Mouse (Mus musculus): ENCODE measurements around the gene Cmc1. TPM values are rescaled to one million over a fixed set of nuclear protein-coding genes. Genes with fewer than 3 reads are reported as not detected.
A peak's percentile ranks its signal among the peaks of the same experiment; 100 is the strongest.

Cmc1 gene
- total RNA-seq (2014; fragmentation: Nextera tagmentation) (52.2 and 70.7 TPM in 2 replicates), total RNA-seq (2017) (84.5 and 129 TPM in 2 replicates)

- ATAC-seq (replicated peaks; ENCODE audit: low FRiP score, low TSS enrichment, poor library complexity, severe bottlenecking) = peak; percentile 85
Observed at GRCm38 (mm10) chr9:118149407-118150402, at the start of gene Cmc1. Gene Cmc1, minus strand, starts transcription at chr9:118150177.

GRCm38 (mm10) chr9:118198557-118198956 lies 48.6 kb upstream of the Cmc1 start:
- no peak for ATAC-seq (replicated peaks; ENCODE audit: low FRiP score, low TSS enrichment, poor library complexity, severe bottlenecking)

GRCm38 (mm10) chr9:118196661-118197390 lies 46.8 kb upstream of the Cmc1 start:
- ATAC-seq (replicated peaks; ENCODE audit: low FRiP score, low TSS enrichment, poor library complexity, severe bottlenecking) = no peak

GRCm38 (mm10) chr9:118193263-118193662 lies 43.3 kb upstream of the Cmc1 start:
- ATAC-seq (replicated peaks; ENCODE audit: low FRiP score, low TSS enrichment, poor library complexity, severe bottlenecking) = no peak

- ATAC-seq (replicated peaks; ENCODE audit: low FRiP score, low TSS enrichment, poor library complexity, severe bottlenecking) = no peak
Observed at GRCm38 (mm10) chr9:118191276-118191675, 41.3 kb upstream of the Cmc1 start.

- no peak for ATAC-seq (replicated peaks; ENCODE audit: low FRiP score, low TSS enrichment, poor library complexity, severe bottlenecking)
Observed at GRCm38 (mm10) chr9:118188374-118188773, 38.4 kb upstream of the Cmc1 start.

- ATAC-seq (replicated peaks; ENCODE audit: low FRiP score, low TSS enrichment, poor library complexity, severe bottlenecking) = no peak
Observed at GRCm38 (mm10) chr9:118187420-118187819, 37.4 kb upstream of the Cmc1 start.

- no peak for ATAC-seq (replicated peaks; ENCODE audit: low FRiP score, low TSS enrichment, poor library complexity, severe bottlenecking)
Observed at GRCm38 (mm10) chr9:118186776-118187175, 36.8 kb upstream of the Cmc1 start.

GRCm38 (mm10) chr9:118179136-118180025 lies 29.4 kb upstream of the Cmc1 start:
- ATAC-seq (replicated peaks; ENCODE audit: low FRiP score, low TSS enrichment, poor library complexity, severe bottlenecking) = no peak

- no peak for ATAC-seq (replicated peaks; ENCODE audit: low FRiP score, low TSS enrichment, poor library complexity, severe bottlenecking)
Observed at GRCm38 (mm10) chr9:118176687-118177086, 26.7 kb upstream of the Cmc1 start.

GRCm38 (mm10) chr9:118175411-118175810 lies 25.4 kb upstream of the Cmc1 start:
- ATAC-seq (replicated peaks; ENCODE audit: low FRiP score, low TSS enrichment, poor library complexity, severe bottlenecking) = no peak

GRCm38 (mm10) chr9:118173086-118173485 lies 23.1 kb upstream of the Cmc1 start:
- no peak for ATAC-seq (replicated peaks; ENCODE audit: low FRiP score, low TSS enrichment, poor library complexity, severe bottlenecking)

GRCm38 (mm10) chr9:118168544-118168943 lies 18.6 kb upstream of the Cmc1 start:
- ATAC-seq (replicated peaks; ENCODE audit: low FRiP score, low TSS enrichment, poor library complexity, severe bottlenecking) = peak; percentile 92

- ATAC-seq (replicated peaks; ENCODE audit: low FRiP score, low TSS enrichment, poor library complexity, severe bottlenecking) = no peak
Observed at GRCm38 (mm10) chr9:118167606-118168005, 17.6 kb upstream of the Cmc1 start.

- no peak for ATAC-seq (replicated peaks; ENCODE audit: low FRiP score, low TSS enrichment, poor library complexity, severe bottlenecking)
Observed at GRCm38 (mm10) chr9:118161536-118161935, 11.6 kb upstream of the Cmc1 start.

- ATAC-seq (replicated peaks; ENCODE audit: low FRiP score, low TSS enrichment, poor library complexity, severe bottlenecking) = peak; percentile 92
Observed at GRCm38 (mm10) chr9:118159936-118160335, 10.0 kb upstream of the Cmc1 start.

- no peak for ATAC-seq (replicated peaks; ENCODE audit: low FRiP score, low TSS enrichment, poor library complexity, severe bottlenecking)
Observed at GRCm38 (mm10) chr9:118158201-118158600, 8.2 kb upstream of the Cmc1 start.

GRCm38 (mm10) chr9:118157234-118157633 lies 7.3 kb upstream of the Cmc1 start:
- ATAC-seq (replicated peaks; ENCODE audit: low FRiP score, low TSS enrichment, poor library complexity, severe bottlenecking) = peak; percentile 68

- ATAC-seq (replicated peaks; ENCODE audit: low FRiP score, low TSS enrichment, poor library complexity, severe bottlenecking) = no peak
Observed at GRCm38 (mm10) chr9:118154666-118155065, 4.7 kb upstream of the Cmc1 start.

- peak; percentile 56 for ATAC-seq (replicated peaks; ENCODE audit: low FRiP score, low TSS enrichment, poor library complexity, severe bottlenecking)
Observed at GRCm38 (mm10) chr9:118151221-118151507, 1.2 kb upstream of the Cmc1 start.

Data from megakaryocyte-erythroid progenitor cell, adult 5-6 weeks (primary cell).